Mouse (Mus musculus): ENCODE results near the gene Avl9. TPM values are rescaled to one million over a fixed set of nuclear protein-coding genes. Genes with fewer than 3 reads are reported as not detected.

Avl9 gene
- total RNA-seq, 4 experiments from 2014 or later: 43.0 to 53.6 (median 46.0) TPM

DNA sequence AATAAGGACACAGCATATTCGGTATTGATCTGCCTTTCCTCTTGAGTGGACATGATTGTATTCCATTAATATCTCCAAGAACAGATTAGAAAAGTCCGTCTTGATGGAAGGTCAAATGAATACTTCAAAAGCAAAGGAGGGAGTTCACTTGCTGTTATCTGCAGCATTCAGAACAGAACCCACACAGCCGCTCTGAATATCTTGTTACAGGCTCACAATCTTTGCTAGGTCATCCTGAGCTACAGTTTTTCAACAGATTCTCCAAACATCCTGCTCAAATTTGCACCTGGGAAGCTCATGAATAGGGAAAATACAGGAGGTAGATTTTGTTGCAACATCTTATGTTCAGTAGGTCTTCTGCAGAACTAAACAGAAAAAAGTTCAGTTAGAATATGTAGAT, 74.6 kb downstream of the Avl9 start:
- DNase-seq (ENCODE audit: low spot score in 2 of 2): no peak

GRCm38 (mm10) chr6:56794834-56795233, 80.1 kb downstream of the Avl9 start:
- DNase-seq (ENCODE audit: low spot score in 2 of 2): no peak

DNA sequence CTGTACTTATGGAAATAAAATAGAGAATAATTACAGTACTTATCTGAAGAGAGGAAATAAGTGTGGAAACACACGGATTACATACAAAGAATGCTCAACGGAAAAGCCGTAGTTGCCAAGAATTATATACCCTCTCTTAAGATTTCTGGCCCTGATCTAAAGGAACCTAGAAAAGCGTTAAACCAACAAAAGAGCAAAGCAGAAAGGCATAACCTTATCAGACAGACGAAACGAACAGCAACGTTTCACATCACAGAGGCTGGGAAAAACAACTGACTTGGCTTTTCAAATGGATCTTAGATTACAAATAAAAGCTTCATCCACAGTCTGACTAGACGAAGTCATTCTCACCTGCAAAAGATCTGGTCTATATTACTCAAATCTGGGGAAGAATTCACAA, 81.5 kb downstream of the Avl9 start:
- DNase-seq (ENCODE audit: low spot score in 2 of 2): no peak

GRCm38 (mm10) chr6:56796668-56797141, 82.0 kb downstream of the Avl9 start:
- DNase-seq (ENCODE audit: low spot score in 2 of 2): no peak

DNA sequence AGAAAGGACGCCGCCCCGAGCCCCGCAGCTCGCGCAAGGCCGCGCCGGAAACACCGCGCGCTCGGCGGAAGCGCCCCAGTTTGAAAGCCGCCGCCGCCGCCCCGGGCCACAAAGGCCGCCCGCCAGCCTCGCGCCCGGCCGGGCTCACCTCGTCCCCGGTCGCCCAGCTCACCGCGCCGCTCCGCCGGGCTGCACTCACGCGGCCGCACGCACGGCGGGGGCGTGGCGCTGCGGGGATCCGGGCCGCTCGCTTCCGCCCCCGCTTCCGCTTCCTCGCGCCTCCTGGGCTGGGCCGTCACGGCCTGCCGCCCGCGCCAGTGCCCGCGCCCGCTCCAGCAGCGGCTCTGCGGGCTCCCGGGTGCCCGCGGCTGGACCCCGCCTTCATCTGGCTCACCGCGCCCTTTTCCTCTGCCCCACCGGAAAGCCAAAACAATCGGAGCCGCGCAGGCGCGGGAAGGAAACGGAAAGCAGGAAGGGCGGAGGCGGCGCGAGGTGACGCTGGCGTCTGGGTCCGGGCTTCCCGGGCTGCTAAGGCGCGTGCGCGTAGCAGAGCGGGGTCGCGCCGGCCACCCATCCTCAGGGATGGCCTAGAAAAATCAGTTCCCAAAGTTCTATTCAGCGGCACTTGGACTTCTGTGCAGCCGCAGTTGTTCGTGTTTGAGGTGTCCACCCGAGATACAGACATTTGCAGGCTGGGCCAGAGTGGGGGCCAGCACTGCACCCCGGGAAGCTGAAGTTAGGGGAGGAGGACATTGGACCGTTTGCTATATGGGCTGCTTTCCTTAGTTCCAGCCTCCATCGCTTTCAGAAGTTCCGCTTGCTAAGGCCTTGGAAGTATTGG, 82.8 kb downstream of the Avl9 start, which contains the start of gene Kbtbd2:
Gene Kbtbd2, minus strand, starts transcription at position 503 of the 841 bp plus-strand sequence.
- peak; percentile 91 to 92 for DNase-seq (ENCODE audit: low spot score in 2 of 2)

DNA sequence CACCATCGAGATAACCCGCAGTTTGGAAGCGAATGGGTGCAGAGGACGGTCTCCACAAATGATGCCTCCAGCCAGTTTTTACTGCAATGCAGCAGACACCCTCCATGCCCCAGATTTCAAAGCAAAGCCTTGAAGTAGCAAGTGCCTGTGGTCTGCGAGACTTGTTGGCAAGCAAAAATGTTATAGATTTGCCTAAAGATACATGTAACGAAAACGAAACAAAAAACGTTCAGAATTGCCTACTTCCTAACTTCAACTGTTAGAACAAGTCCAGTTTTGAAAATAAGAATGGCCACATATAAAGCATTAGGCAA, 83.4 kb downstream of the Avl9 start:
- no peak for DNase-seq (ENCODE audit: low spot score in 2 of 2)

DNA sequence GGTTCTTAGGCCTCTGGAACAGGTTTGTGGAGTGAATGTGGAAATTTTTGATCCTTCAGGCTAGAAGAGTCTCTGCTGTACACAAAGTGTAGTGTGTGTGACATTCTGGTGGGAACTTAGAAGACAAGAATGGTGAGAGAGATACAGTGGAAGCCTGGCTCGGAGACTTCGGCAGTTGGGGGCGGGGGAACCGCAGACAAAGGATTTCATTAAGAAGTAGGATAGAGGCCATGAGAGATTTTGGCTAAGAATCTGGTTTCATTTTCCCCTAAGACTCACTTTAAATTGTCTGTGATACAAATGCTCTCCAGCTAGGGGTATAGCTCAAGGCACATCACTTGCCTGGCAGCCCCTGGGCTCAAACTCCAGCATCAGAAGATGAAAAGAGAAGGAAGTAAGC, 90.3 kb downstream of the Avl9 start:
- no peak for DNase-seq (ENCODE audit: low spot score in 2 of 2)

- DNase-seq (ENCODE audit: low spot score in 2 of 2): peak in 1 of 2 experiments; percentile 59
Observed at GRCm38 (mm10) chr6:56806195-56806594, 91.5 kb downstream of the Avl9 start.

DNA sequence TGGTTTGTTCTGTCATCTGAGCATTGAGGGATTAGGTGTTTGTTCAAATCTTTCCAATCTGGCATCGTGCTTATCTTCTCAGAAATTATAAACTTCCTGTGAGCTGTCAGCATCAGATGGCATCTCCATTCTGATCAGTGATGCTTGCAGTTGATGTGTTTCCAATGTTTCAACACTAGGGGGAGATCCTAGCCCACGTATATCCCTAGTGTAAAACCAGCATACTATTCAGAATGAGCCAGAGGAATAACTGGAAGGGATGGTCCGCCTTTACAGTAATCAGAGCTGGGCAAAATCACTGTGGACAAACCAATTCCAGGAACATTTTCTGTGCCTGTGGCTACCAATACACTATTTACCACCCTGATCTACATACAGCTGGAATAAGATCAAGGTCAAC, 94.0 kb downstream of the Avl9 start:
- DNase-seq (ENCODE audit: low spot score in 2 of 2): peak in 1 of 2 experiments; percentile 18

Other genes with a start within 250 kb of the Avl9 start
- 10 to 100 TPM; 10.1 to 13.2 (median 11.9) TPM for gene Pde1c, start 145.8 kb upstream of the Avl9 start, total RNA-seq (2022)
- gene Lsm5, start 10.2 kb upstream of the Avl9 start, total RNA-seq (2022): 10 to 100 TPM in 3 of 4 experiments, 1 to 10 TPM in 1; 9.1 to 21.3 (median 14.2) TPM
- gene Kbtbd2, start 82.9 kb downstream of the Avl9 start, total RNA-seq (2022): 10 to 100 TPM; 56.2 to 67.0 (median 59.8) TPM
- gene Fkbp9, start 117.2 kb downstream of the Avl9 start, total RNA-seq (2022): 10 to 100 TPM; 29.7 to 36.3 (median 33.7) TPM
- 10 to 100 TPM; 51.4 to 61.2 (median 57.9) TPM for gene Nt5c3, start 209.0 kb downstream of the Avl9 start, total RNA-seq (2022)
- under 1 TPM; 0.17 to 0.91 (median 0.44) TPM for gene Vmn1r4, start 209.1 kb downstream of the Avl9 start, total RNA-seq (2022)

All from left cerebral cortex, adult 8-10 months (tissue).